Mouse (Mus musculus) left cerebral cortex, adult 18-20 months (tissue): ENCODE measurements at regions not wholly inside any gene's neighbourhood (a gene's known extent, or its start where the extent isn't known, plus 50 kb on each side); places are given as distances from the start of the nearest gene placed in this dataset.

Experiments used
- DNase-seq, 2 experiments: peaks; one replicate each; pipeline ENCODE4 v3.0.0; 2021 to 2022; ENCODE audit warnings: low spot score in 2 of 2, mixed read lengths in 1 of 2

GRCm38 (mm10) chr4:89505368-89505819, 173.8 kb upstream of the Dmrta1 start:
- no peak for DNase-seq

- DNase-seq, result no peak
Measured at GRCm38 (mm10) chr4:89500232-89500631, 179.0 kb upstream of the Dmrta1 start.

- no peak for DNase-seq
Measured at GRCm38 (mm10) chr4:89490947-89491346, 180.1 kb upstream of the Cdkn2b start.

GRCm38 (mm10) chr4:89487416-89488165, 176.8 kb upstream of the Cdkn2b start:
- DNase-seq, result no peak

- no peak for DNase-seq
Measured at GRCm38 (mm10) chr4:89486963-89487362, 176.1 kb upstream of the Cdkn2b start.

GRCm38 (mm10) chr4:89485981-89486531, 175.2 kb upstream of the Cdkn2b start:
- peak in 1 of 2 experiments; percentile 13 for DNase-seq

DNA sequence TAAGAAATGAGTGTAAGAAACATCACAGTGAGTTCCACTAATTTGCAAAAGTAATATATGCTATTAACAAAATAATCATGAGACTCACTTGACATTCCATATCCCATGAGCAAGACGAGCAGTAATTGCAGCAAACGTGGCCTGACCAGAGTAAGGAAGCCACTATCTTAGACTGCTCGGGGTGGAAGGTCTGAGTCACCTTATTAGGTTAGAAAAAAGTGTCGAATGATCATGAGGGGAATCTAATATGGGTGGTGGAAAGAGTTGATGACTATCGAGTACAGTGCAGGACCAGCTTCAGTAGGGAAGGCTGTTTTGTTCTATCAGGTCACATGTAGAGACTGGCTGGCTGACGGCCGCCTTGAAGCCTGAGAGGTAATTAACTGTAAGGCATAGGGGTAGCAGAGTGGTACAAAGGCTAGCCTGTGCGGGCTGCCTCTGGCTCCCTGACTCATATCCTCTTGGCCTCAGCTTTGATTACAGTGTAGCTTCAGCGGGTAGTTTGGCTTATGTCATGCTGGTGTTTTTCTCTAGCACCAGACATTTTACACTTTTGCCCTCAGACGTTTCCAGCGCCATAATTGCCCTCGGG, 167.9 kb upstream of the Cdkn2b start:
- no peak for DNase-seq

DNA sequence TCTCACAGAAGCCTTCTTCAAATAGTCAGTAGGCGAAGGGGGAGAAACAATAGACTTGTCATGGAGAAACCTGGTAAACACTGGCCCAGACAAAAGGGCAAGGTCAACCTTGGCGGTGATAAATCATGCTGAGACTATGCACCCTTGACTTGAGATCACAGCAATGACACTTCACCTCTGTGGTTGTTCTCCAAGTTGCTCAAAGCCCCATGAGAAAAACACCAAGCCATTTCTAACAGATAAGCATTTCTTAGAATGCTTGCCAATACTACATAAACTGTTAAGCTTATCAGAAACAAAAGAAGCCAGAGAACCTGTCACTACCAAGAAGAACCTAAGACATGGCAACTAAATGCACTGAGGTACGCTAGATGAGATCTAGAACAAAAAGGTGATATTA, 165.0 kb upstream of the Cdkn2b start:
- no peak for DNase-seq

- DNase-seq, result no peak
Measured at GRCm38 (mm10) chr4:89474836-89475541, 164.2 kb upstream of the Cdkn2b start.

DNA sequence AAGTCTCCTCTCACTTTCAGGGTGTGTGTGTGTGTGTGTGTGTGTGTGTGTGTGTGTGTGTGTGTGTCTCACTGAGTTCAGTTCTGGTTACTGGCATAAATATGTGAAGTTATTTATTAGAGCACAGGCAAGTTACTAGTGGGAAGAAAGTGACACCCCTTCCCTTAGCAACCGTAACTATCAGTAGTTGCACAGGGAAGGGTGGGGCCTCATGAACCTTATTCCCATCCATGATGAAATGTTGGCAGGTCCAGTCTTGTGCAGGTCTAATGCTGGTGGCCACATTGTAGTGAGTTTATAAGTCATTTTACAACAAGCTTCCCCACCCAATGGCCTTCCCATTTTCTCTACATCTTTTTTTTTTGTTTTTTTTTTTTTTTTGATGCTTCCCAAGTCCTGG, 160.6 kb upstream of the Cdkn2b start:
- DNase-seq, result no peak

DNA sequence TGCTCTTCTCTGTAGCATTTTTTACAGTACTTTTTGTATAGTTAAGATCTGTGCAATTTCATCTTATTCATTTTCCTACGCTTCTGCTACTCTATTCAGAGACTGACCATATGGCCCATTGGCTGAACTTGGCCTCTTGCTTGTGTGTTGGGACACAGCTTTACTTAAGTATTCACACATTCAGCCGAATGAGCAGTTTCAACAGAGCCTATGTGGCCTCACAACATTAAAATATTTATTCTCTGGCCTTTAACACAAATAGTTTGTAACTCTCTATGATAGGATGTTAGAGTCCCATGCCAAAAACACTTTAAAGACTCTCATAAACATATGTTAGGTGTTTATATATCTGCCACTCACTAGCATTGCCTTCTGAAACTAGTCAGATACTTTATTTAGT, 159.9 kb upstream of the Cdkn2b start:
- no peak for DNase-seq

- DNase-seq, result no peak
Measured at GRCm38 (mm10) chr4:89469883-89470282, 159.0 kb upstream of the Cdkn2b start.

GRCm38 (mm10) chr4:89469406-89469805, 158.6 kb upstream of the Cdkn2b start:
- DNase-seq, result no peak

DNA sequence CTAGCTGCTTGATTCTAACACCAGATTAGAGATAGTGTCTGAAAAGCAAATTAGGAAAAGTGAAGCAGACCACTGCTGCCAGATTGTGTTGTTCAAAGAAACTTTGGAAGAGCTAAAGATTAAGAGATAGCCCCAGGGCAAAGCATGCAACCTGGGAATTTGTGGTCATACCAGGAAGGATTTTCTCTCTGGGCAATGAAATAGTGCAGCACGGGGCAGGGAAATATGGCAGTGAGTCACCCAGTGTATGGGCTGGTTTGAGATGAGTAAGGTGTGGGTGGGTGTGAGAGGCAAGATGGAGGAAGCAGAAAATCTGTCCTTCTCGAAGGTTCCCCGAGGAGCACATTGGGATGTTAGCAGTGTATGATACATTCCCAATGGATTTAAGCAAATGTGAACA, 155.9 kb upstream of the Cdkn2b start:
- peak; percentile 16 to 30 for DNase-seq

DNA sequence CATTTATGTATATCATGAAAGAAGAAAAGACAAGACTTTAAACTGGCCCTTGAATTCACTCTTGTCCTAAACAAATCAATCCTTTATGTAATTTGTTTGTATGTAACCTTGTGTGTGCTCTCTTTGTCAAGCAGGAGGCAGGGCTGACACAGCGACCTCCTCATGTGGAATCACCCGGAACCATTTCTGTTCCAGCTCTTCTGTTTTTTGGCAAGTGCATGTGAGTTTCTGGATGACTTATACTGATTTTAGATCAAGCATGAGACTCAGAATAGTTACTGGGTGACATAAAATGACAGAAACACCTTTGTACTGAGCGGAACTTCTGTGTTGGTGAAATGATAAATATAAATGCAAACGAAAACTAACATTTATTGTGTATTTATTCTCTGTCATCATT, 152.3 kb upstream of the Cdkn2b start:
- DNase-seq, result no peak

- no peak for DNase-seq
Measured at GRCm38 (mm10) chr4:89460170-89460762, 149.4 kb upstream of the Cdkn2b start.

DNA sequence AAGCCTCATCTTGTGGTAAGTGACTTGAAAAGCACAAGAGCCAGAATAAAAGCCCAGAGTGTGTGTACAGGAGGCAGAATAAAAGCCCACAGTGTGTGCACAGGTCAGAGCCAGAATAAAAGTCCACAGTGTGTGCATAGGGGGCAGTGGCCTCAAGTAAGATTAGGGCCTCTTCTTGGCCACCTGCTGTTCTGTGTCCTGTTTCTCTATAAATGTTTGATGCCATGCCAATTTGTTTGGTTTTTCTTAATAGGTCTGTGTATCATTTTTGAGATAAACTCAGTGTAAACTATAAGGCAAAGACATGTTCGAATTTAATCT, 148.5 kb upstream of the Cdkn2b start:
- no peak for DNase-seq

GRCm38 (mm10) chr4:89458628-89459345, 147.9 kb upstream of the Cdkn2b start:
- DNase-seq, result no peak

GRCm38 (mm10) chr4:89457861-89458260, 147.0 kb upstream of the Cdkn2b start:
- DNase-seq, result no peak

DNA sequence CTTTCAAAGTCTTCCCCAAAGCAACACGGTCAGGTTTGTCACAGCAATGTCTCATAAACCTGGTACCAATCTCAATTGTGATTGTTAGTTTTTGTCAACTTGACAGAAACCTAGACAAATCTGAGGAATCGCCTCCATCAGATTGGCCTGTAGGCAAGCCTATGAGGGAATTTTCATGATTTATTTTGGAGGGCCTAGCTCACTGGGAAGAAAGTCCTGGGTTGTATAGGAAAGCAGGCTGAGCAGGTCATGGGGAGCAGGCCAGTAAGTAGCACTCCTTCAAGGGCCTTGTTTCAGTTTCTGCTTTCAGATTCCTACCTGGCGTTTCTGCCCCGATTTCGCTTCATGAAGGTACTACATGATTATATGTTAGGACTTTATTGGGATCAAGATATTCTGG, 144.1 kb upstream of the Cdkn2b start:
- DNase-seq, result no peak

DNA sequence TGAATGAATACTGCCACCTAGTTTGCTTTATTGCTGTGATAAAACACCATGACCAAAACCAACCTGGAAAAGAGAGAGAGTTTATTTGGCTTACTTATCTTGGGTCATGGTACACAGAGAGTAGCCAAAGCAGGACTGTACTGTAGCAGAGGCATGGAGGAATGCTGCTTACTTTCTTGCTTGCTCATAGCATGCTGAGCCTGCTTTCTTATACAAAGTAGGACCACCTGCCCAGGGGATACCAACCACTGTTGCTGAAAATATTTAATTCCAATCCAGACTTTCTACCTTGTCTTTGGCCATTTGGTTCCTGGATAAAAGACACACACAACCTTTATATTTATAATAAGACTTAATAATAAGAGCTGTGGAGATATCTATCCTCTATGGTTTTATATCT, 142.2 kb upstream of the Cdkn2b start:
- no peak for DNase-seq
